Mouse (Mus musculus): Measurements from ENCODE around the gene F930015N05Rik. TPM values are rescaled to one million over a fixed set of nuclear protein-coding genes. Genes with fewer than 3 reads are reported as not detected.

Gene F930015N05Rik
- polyA plus RNA-seq (2012; ENCODE audit: insufficient read depth, insufficient read length, missing spikeins) = not detected in 2 replicates

- Histone ChIP-seq H3K4me1 (ENCODE audit: control insufficient read depth, insufficient read depth, insufficient read length, low read length) (no peaks in the 10 kb centered on the region), H3K4me3 (ENCODE audit: insufficient read depth, low read depth, low read length) (peak within 1 kb of the TSS; percentile 52), H3K27ac (replicated peaks; ENCODE audit: low read depth, low read length) (no peak within 1 kb of the TSS)
Measured at GRCm38 (mm10) chr11:64436412-64436727, at the start of gene F930015N05Rik. TSS of gene F930015N05Rik (minus strand) at chr11:64436653.

- no peak overlapping the region for H3K27ac ChIP-seq (replicated peaks; ENCODE audit: low read depth, low read length)
- H3K4me1 ChIP-seq (ENCODE audit: control insufficient read depth, insufficient read depth, insufficient read length, low read length) = no peaks in the 10 kb centered on the region
- H3K4me3 ChIP-seq (ENCODE audit: insufficient read depth, low read depth, low read length) = no peak overlapping the region
Measured at GRCm38 (mm10) chr11:64481445-64481844, 45.0 kb upstream of the F930015N05Rik start.

DNA sequence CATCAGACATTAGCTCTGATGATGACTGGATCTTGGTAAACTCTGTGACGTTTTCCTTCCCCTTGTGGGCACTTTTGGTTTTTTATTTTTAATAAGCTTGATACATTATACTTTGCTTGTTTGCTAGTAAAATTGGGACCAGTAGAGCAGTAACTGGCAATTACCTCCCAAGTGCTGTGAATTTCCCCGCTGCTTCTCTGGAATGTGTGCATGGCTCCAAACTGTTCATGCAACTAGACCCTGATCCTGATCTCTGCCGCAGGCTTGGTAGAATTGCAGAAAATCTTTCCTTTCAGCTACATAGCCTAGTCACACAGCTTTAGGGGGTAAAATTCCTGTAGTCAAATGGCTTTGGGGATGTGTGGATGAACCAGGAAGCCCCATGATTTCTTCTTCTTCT is 37.2 kb upstream of the F930015N05Rik start:
- Histone ChIP-seq H3K4me1 (ENCODE audit: control insufficient read depth, insufficient read depth, insufficient read length, low read length) (no peaks in the 10 kb centered on the region), H3K27ac (replicated peaks; ENCODE audit: low read depth, low read length) (no peak overlapping the region), H3K4me3 (ENCODE audit: insufficient read depth, low read depth, low read length) (no peak overlapping the region)

DNA sequence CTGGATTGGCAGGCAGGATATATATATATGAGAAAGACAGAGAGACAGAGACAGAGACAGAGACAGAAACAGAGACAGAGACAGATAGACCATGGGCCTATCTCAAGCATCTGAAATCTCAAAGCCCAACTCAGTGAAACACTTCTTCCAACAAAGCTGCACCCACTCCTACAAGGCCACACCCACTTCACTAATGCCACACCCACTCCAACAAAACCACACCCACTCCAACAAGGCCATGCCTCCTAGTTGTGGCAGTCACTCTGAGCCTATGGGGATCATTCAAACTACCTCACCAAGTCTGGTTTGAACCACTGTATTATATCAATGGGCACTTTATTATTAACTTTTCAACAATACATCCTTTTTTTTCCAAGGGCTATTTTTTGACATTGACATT is 34.2 kb upstream of the F930015N05Rik start:
- no peak overlapping the region for H3K4me3 ChIP-seq (ENCODE audit: insufficient read depth, low read depth, low read length)
- H3K27ac ChIP-seq (replicated peaks; ENCODE audit: low read depth, low read length) = no peak overlapping the region
- H3K4me1 ChIP-seq (ENCODE audit: control insufficient read depth, insufficient read depth, insufficient read length, low read length) = no peaks in the 10 kb centered on the region

GRCm38 (mm10) chr11:64468737-64469136 is 32.3 kb upstream of the F930015N05Rik start:
- Histone ChIP-seq H3K4me3 (ENCODE audit: insufficient read depth, low read depth, low read length) (no peak overlapping the region), H3K27ac (replicated peaks; ENCODE audit: low read depth, low read length) (no peak overlapping the region), H3K4me1 (ENCODE audit: control insufficient read depth, insufficient read depth, insufficient read length, low read length) (no peaks in the 10 kb centered on the region)

DNA sequence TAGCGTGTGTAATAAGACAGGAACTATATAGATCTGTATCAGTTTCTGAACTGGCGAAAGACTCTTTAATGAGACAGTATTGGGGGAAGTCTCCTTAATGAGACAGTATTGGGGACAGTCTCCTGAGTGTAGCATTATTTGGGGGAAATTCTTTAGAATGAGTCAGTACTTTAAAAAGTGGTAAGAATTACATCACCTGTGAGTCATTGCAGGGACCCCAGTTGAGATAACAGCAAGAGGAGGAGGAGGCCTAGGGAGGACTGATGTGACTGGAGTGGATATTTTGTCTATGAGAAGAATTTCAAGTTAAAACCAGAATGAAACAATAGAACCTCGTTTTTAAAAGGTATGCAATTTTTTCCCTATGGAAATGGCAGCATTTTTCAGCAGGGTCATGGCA is 25.3 kb upstream of the F930015N05Rik start:
- Histone ChIP-seq H3K4me1 (ENCODE audit: control insufficient read depth, insufficient read depth, insufficient read length, low read length) (no peaks in the 10 kb centered on the region), H3K4me3 (ENCODE audit: insufficient read depth, low read depth, low read length) (no peak overlapping the region), H3K27ac (replicated peaks; ENCODE audit: low read depth, low read length) (no peak overlapping the region)

DNA sequence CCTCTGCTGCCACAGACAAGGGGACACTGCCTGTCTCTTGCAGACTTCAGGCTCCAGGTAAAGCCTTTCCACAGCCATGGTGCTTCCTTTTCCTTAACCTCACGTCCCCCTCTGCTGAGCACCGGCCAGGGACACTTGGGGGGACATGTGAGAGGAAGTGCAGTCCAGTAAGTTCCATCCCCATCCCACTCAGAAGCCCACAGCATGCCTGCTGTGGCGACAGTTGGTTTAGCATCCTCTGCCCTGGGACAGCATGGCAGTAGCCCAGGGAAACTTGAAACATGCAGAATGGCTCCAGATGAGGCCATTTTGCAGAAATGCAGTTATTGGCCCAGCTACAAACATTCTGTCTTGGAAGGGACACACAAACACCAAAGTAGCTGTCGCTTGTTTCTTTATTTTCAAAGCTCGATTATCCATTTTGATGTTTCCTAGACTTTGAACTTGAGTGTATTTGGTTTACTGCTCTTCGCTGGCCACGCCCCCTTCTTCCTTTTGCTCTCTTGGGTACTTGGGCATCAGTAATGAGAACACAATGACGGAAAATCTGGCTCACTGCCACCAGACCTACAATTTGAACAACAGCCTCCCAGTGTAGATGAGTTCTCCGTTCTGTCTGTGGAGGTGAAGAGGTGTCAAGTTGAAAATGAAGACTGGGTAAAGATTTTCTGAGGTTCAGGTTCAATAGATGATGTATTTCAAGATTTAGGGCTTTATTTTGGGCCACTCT is 12.3 kb upstream of the F930015N05Rik start:
- no peak overlapping the region for H3K27ac ChIP-seq (replicated peaks; ENCODE audit: low read depth, low read length)
- H3K4me1 ChIP-seq (ENCODE audit: control insufficient read depth, insufficient read depth, insufficient read length, low read length) = no peaks in the 10 kb centered on the region
- H3K4me3 ChIP-seq (ENCODE audit: insufficient read depth, low read depth, low read length) = no peak overlapping the region

- no peaks in the 10 kb centered on the region for H3K4me1 ChIP-seq (ENCODE audit: control insufficient read depth, insufficient read depth, insufficient read length, low read length)
- H3K4me3 ChIP-seq (ENCODE audit: insufficient read depth, low read depth, low read length) = no peak overlapping the region
- H3K27ac ChIP-seq (replicated peaks; ENCODE audit: low read depth, low read length) = no peak overlapping the region
Measured at GRCm38 (mm10) chr11:64445227-64445626, 8.8 kb upstream of the F930015N05Rik start.

GRCm38 (mm10) chr11:64442701-64443100 is 6.2 kb upstream of the F930015N05Rik start:
- Histone ChIP-seq H3K4me3 (ENCODE audit: insufficient read depth, low read depth, low read length) (no peak overlapping the region), H3K4me1 (ENCODE audit: control insufficient read depth, insufficient read depth, insufficient read length, low read length) (no peaks in the 10 kb centered on the region), H3K27ac (replicated peaks; ENCODE audit: low read depth, low read length) (no peak overlapping the region)

GRCm38 (mm10) chr11:64442119-64442518 is 5.7 kb upstream of the F930015N05Rik start:
- Histone ChIP-seq H3K27ac (replicated peaks; ENCODE audit: low read depth, low read length) (no peak overlapping the region), H3K4me3 (ENCODE audit: insufficient read depth, low read depth, low read length) (no peak overlapping the region), H3K4me1 (ENCODE audit: control insufficient read depth, insufficient read depth, insufficient read length, low read length) (no peaks in the 10 kb centered on the region)

DNA sequence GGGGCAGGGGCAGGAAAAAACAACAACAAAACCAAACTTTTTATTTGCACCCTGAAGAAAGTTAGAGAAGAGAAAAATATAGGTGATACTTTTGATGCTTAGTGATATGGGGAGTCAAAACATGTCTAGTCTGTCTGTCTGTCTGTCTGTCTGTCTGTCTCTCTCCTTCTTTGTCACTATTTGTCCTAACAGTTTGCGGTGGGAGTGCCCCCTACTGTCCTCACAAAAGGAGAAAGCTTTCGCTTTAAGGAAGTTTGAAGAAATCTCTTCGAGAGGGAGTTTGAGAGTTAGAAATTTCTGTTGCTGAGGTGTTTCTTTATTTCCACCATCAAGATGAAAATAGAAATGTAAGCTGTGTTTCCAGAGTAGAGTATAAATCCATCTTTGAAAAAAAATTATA is 2.5 kb upstream of the F930015N05Rik start:
- Histone ChIP-seq H3K4me3 (ENCODE audit: insufficient read depth, low read depth, low read length) (no peak overlapping the region), H3K27ac (replicated peaks; ENCODE audit: low read depth, low read length) (no peak overlapping the region), H3K4me1 (ENCODE audit: control insufficient read depth, insufficient read depth, insufficient read length, low read length) (no peaks in the 10 kb centered on the region)

DNA sequence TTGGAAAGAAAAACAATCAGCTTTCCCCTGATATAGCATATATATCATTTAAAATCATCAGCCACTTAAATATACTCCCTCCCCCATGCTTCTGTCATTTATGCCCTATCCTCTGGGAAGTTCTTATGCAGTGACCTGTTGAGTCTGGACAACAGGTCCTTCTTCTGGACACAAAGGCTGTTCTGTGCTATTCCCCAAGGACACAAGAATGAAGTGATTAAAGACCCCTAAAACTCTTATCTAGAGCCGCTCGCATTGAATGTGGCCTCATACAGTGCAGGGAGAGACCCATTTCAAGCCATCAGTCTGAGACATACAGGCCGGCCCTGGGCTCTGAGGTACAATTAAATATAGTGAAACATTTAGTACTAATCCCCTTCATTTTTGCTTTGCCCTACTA is 1.3 kb upstream of the F930015N05Rik start:
- Histone ChIP-seq H3K27ac (replicated peaks; ENCODE audit: low read depth, low read length) (no peak overlapping the region), H3K4me1 (ENCODE audit: control insufficient read depth, insufficient read depth, insufficient read length, low read length) (no peaks in the 10 kb centered on the region), H3K4me3 (ENCODE audit: insufficient read depth, low read depth, low read length) (no peak overlapping the region)

DNA sequence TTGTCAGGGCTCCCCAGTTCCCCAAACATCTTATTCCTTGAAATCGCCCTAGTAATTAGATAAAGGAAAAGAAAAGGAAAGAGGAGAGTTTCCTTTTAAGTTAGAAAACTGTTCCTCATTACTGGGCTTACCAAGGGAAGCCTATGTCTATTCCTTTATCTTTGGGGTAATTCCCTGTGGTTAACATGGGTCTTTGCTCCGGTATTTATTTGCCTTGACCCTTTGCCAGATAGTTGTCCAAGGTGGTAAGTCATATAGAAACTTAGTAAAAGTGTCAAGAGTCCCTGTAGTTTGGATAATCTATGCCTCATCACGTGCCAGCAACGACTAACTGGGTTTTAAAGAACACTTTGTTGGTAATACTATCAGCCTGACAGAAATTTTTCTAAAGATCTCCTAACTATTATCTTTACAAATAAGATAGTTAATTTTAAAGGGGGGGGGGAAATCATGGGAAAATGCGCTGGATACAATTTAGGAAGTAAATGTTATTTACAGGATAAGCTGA is 392 bp upstream of the F930015N05Rik start:
- Histone ChIP-seq H3K4me1 (ENCODE audit: control insufficient read depth, insufficient read depth, insufficient read length, low read length) (no peaks in the 10 kb centered on the region), H3K27ac (replicated peaks; ENCODE audit: low read depth, low read length) (no peak overlapping the region), H3K4me3 (ENCODE audit: insufficient read depth, low read depth, low read length) (peak overlapping the region; percentile 52; the same call in 1 of the 2 replicates)

GRCm38 (mm10) chr11:64435546-64436411 is 674 bp downstream of the F930015N05Rik start:
- Histone ChIP-seq H3K4me1 (ENCODE audit: control insufficient read depth, insufficient read depth, insufficient read length, low read length) (no peaks in the 10 kb centered on the region), H3K27ac (replicated peaks; ENCODE audit: low read depth, low read length) (no peak overlapping the region), H3K4me3 (ENCODE audit: insufficient read depth, low read depth, low read length) (peak overlapping the region; percentile 52)

DNA sequence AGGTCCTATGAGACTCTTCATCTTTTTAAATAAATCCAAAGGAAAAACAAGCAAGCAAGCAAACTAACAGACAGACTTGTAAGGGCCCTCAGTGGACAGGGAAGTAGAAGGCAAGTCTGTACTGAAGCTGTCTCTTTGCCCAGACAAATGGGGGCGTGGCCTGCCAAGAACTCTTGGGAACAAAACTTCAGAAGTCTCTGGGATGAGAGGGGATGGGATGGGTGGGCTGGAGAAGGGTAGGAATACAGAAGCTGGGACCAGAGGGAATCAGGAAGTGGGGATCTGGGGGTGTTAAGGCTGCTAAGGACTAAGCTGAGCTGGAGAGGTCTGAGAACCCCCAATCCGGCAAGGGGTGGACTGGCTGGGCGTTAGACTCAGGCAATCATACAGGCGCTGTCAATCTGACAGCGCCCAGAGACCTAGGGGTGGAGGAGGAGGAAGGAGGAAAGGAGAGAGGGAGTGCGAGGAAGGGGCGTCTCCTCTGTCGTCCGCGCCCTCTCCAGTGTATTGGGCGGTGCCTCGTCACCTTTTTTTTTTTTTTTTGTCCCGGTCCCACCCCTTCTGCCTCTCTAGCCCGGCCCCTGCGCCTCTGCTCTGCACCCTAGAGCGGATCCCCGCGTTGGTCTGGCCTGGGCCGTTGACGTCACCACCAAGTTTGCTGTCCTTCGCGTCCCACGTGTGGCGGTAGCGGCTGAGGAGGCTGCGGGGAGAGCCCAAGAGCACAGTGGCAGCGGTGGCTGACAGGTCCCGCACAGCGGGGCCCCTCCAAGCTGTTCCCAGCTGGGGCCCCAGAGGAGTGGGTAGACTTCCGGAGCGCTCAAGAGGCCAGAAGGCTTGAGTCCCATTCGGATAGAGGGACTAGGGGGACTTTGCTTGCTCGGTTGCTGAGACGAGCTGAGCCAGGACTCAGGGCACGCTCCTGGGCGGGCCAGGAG is 1.6 kb downstream of the F930015N05Rik start, which contains the start of gene Hs3st3a1:
Gene Hs3st3a1, plus strand, starts transcription at position 722 of the 935 bp plus-strand sequence.
- Histone ChIP-seq H3K4me1 (ENCODE audit: control insufficient read depth, insufficient read depth, insufficient read length, low read length) (no peaks in the 10 kb centered on the region), H3K27ac (replicated peaks; ENCODE audit: low read depth, low read length) (no peak within 1 kb of the TSS), H3K4me3 (ENCODE audit: insufficient read depth, low read depth, low read length) (peak within 1 kb of the TSS; percentile 52)
